In the genomic region with DNA sequence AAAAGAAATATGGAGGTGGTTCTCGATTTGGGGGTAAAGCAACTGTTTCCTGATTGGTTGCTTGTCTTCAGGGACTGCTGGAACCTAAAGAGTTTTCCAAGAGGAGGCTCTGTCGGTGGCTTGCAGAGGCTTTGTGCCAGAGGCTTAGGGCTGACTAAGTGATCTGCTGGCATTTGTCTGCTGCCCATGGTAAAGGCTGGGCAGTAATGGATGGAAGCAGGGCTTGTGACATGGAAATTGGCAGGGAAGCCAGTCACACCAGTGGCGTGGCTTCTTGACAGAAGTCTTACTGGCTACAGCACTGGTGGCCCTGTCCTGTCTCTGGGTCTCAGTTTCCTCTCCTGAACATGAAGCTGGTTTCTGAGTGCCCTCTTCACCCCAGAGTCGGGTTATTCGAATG, we compare ENCODE assay signal across 14 mouse cellular contexts. TPM values are rescaled to one million over a fixed set of nuclear protein-coding genes. Genes with fewer than 3 reads are reported as not detected.
DNase-seq lines count a peak whose midpoint lies in the region; ATAC-seq lines count a peak whose summit lies in the region.
"Had no signal": no experiment of that assay in that cellular context is flagged by ENCODE, and none has a peak within 500 bp of the region (broad histone marks: within the 10 kb centered on the region; RNA-seq: fewer than 3 reads in every experiment).

No protein-coding gene starts in this region.

- intact Hi-C loops in left cerebral cortex, postnatal 4 days (cut with DNase I), result no loop called here
- intact Hi-C loops in left cerebral cortex, postnatal 14 days (cut with DNase I), result no loop called here

- DNase-seq in cerebellum, postnatal 10 days, result peak; percentile 66 to 83
- no peak for DNase-seq in cerebellum, adult 11 months
- DNase-seq in cerebellum, postnatal 25 days, result peak; percentile 42 to 63
- peak; percentile 47 for DNase-seq in left cerebral cortex, postnatal 4 days
- no peak for DNase-seq in left cerebral cortex, postnatal 14 days (ENCODE audit: low spot score in 2 of 2)
- DNase-seq: adrenal gland, adult 2 months; adrenal gland, postnatal 10 days; adrenal gland, postnatal 25 days; cerebellum, adult 8-10 months; cerebellum, postnatal 36 days; embryo, embryonic 11 days had no signal

- ATAC-seq in cerebellum, adult (ENCODE audit: insufficient number of reproducible peaks, low FRiP score, low TSS enrichment), result no peak
- ATAC-seq: forebrain, embryonic 14.5 days; forebrain, embryonic 16.5 days had no signal

RNA-seq across cellular contexts. Expression of a gene that starts 49.2 kb away (rescaled TPM):
- 1 to 10 TPM; 7.0 to 9.7 TPM for total RNA-seq in left cerebral cortex, postnatal 4 days (2021)
- 1 to 10 TPM; 7.1 to 8.3 TPM for total RNA-seq in left cerebral cortex, postnatal 14 days (2021)

Comparison
In these comparisons a context has a peak if more than half of its experiments do, and no peak if none do; other contexts are left out.
1. DNase-seq: peak in cerebellum, postnatal 10 days (2 of 2), cerebellum, postnatal 25 days (2 of 2) and left cerebral cortex, postnatal 4 days (single experiment); none in cerebellum, adult 11 months (single experiment) and left cerebral cortex, postnatal 14 days (0 of 2).